Mouse (Mus musculus) embryonic fibroblast, embryonic 13.5 days (primary cell): ENCODE data around the gene Ndufb6.

Experiments used
- CTCF ChIP-seq: IDR thresholded peaks from 2 replicates; pipeline ENCODE4 v1.5.1; 2011; ENCODE audit warnings: mild to moderate bottlenecking, control low read depth, low read length, moderate library complexity, borderline replicate concordance; ENCODE audit not compliant: insufficient read depth
- POLR2A ChIP-seq: IDR thresholded peaks from 2 replicates; pipeline ENCODE4 v1.6.1; 2011; ENCODE audit warnings: low read depth, mild to moderate bottlenecking, control low read depth, low read length, moderate library complexity

DNA sequence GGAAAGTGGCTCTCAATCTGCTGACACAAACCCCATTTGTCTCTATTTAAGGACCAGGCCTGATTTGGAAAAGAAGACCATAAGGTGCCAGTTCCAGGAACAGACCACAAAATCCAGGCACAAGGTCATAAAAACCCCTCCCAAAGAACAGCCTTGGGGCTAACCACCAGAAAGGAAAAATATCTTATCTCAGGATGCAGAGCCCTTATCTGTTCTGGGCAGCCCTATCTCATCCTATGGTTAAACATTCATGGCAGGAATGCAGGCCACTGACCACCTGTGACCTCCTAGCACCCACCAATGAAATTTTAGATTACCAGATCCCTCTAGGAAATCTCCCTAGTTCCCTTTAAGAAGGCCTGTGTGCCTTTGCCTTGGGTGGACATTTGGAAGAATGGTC lies 30.5 kb upstream of the Ndufb6 start:
- TF ChIP-seq CTCF: no peak
- no peak for TF ChIP-seq POLR2A
